Mouse (Mus musculus) heart, postnatal 0 days (tissue): ENCODE data around the gene 9630041A04Rik.

ENCODE experiments used
- CTCF ChIP-seq: IDR thresholded peaks from 2 replicates; pipeline ENCODE4 v1.5.1; 2016; ENCODE audit warnings: antibody characterized with exemption, control low read depth, low read depth
- EP300 ChIP-seq: IDR thresholded peaks from 2 replicates; pipeline ENCODE4 v1.6.1; 2016; ENCODE audit warnings: antibody characterized with exemption, low read depth

GRCm38 (mm10) chr9:101907747-101908255 is 46.2 kb downstream of the 9630041A04Rik start:
- TF ChIP-seq CTCF (no peak), EP300 (no peak)
